Mouse (Mus musculus) cerebellum, postnatal 25 days (tissue): ENCODE measurements at regions not wholly inside any gene's neighbourhood (a gene's known extent, or its start where the extent isn't known, plus 50 kb on each side); places are given as distances from the start of the nearest gene placed in this dataset.
A peak's percentile ranks its signal among the peaks of the same experiment; 100 is the strongest.

Experiments used
- DNase-seq, 2 experiments: peaks; one replicate each; pipeline ENCODE4 v3.0.0; 2021; ENCODE audit warnings: mixed read lengths in 2 of 2

GRCm38 (mm10) chr6:127252000-127252721 is 100.2 kb upstream of the Ccnd2 start:
- no peak for DNase-seq

- no peak for DNase-seq
Measured at GRCm38 (mm10) chr6:127253935-127254334, 101.9 kb upstream of the Ccnd2 start.

- DNase-seq: no peak
Measured at GRCm38 (mm10) chr6:127263903-127264680, 112.1 kb upstream of the Ccnd2 start.

GRCm38 (mm10) chr6:127265063-127265775 is 113.2 kb upstream of the Ccnd2 start:
- no peak for DNase-seq

GRCm38 (mm10) chr6:127265901-127266812 is 114.2 kb upstream of the Ccnd2 start:
- peak; percentile 69 to 83 for DNase-seq

- DNase-seq: peak; percentile 13 to 50
Measured at GRCm38 (mm10) chr6:127266813-127267165, 114.8 kb upstream of the Ccnd2 start.

GRCm38 (mm10) chr6:127269021-127269420 is 117.0 kb upstream of the Ccnd2 start:
- DNase-seq: no peak

- DNase-seq: no peak
Measured at GRCm38 (mm10) chr6:127269525-127270044, 117.6 kb upstream of the Ccnd2 start.

- no peak for DNase-seq
Measured at GRCm38 (mm10) chr6:127270774-127271173, 118.8 kb upstream of the Ccnd2 start.

- DNase-seq: no peak
Measured at GRCm38 (mm10) chr6:127271418-127271817, 119.4 kb upstream of the Ccnd2 start.

GRCm38 (mm10) chr6:127272630-127273029 is 120.6 kb upstream of the Ccnd2 start:
- DNase-seq: no peak

- DNase-seq: no peak
Measured at GRCm38 (mm10) chr6:127274732-127275429, 122.9 kb upstream of the Ccnd2 start.

GRCm38 (mm10) chr6:127275430-127275784 is 123.4 kb upstream of the Ccnd2 start:
- DNase-seq: no peak

GRCm38 (mm10) chr6:127276362-127276761 is 124.4 kb upstream of the Ccnd2 start:
- DNase-seq: no peak

- no peak for DNase-seq
Measured at GRCm38 (mm10) chr6:127278402-127278801, 126.4 kb upstream of the Ccnd2 start.

- DNase-seq: no peak
Measured at GRCm38 (mm10) chr6:127284226-127284625, 132.2 kb upstream of the Ccnd2 start.

GRCm38 (mm10) chr6:127286681-127287476 is 134.9 kb upstream of the Ccnd2 start:
- no peak for DNase-seq

- no peak for DNase-seq
Measured at GRCm38 (mm10) chr6:127288946-127289345, 137.0 kb upstream of the Ccnd2 start.

GRCm38 (mm10) chr6:127291937-127292336 is 139.9 kb upstream of the Ccnd2 start:
- DNase-seq: no peak

- no peak for DNase-seq
Measured at GRCm38 (mm10) chr6:127293829-127294228, 141.8 kb upstream of the Ccnd2 start.

GRCm38 (mm10) chr6:127298105-127298504 is 146.1 kb upstream of the Ccnd2 start:
- no peak for DNase-seq
